Mouse (Mus musculus): Measurements from ENCODE around the gene Egf. TPM values are rescaled to one million over a fixed set of nuclear protein-coding genes. Genes with fewer than 3 reads are reported as not detected.

The Egf gene
- total and polyA plus RNA-seq, 3 experiments: 1.3 to 5.4 (median 3.1) TPM

GRCm38 (mm10) chr3:129698882-129699281, 56.2 kb downstream of the Egf start:
- H3K79me2 ChIP-seq (replicated peaks; ENCODE audit: control insufficient read depth, insufficient read depth, low read length): no peaks in the 10 kb centered on the region
- no peak overlapping the region for H3K27ac ChIP-seq
- TF ChIP-seq POLR2A (IDR thresholded peaks at IDR 0.05; ENCODE audit: insufficient read depth, low read depth, low read length): no peak
- no peak for TF ChIP-seq CTCF (IDR thresholded peaks at IDR 0.05)
- no peak for TF ChIP-seq EP300 (IDR thresholded peaks at IDR 0.05; ENCODE audit: insufficient read depth, low read depth, low read length)
- no peak overlapping the region for H3K9ac ChIP-seq (ENCODE audit: low read depth, low read length)
- no peak for DNase-seq
- no peaks in the 10 kb centered on the region for H3K27me3 ChIP-seq (ENCODE audit: control insufficient read depth, insufficient read depth, low read length)
- H3K4me1 ChIP-seq (ENCODE audit: control insufficient read depth, insufficient read depth, low read length): no peaks in the 10 kb centered on the region
- no peaks in the 10 kb centered on the region for H3K36me3 ChIP-seq (ENCODE audit: control insufficient read depth, insufficient read depth, low read length)
- H3K4me3 ChIP-seq: no peak overlapping the region
- intact Hi-C loops (cut with DNase I): no loop called here
- 84% methylated on average over 8 of the region's 8 CpGs for WGBS

- Histone ChIP-seq H3K4me1 (ENCODE audit: control insufficient read depth, insufficient read depth, low read length) (no peaks in the 10 kb centered on the region), H3K9ac (ENCODE audit: low read depth, low read length) (no peak overlapping the region), H3K36me3 (ENCODE audit: control insufficient read depth, insufficient read depth, low read length) (no peaks in the 10 kb centered on the region), H3K27ac (no peak overlapping the region), H3K4me3 (no peak overlapping the region), H3K79me2 (replicated peaks; ENCODE audit: control insufficient read depth, insufficient read depth, low read length) (no peaks in the 10 kb centered on the region), H3K27me3 (ENCODE audit: control insufficient read depth, insufficient read depth, low read length) (no peaks in the 10 kb centered on the region)
- TF ChIP-seq CTCF (IDR thresholded peaks at IDR 0.05) (no peak), EP300 (IDR thresholded peaks at IDR 0.05; ENCODE audit: insufficient read depth, low read depth, low read length) (no peak), POLR2A (IDR thresholded peaks at IDR 0.05; ENCODE audit: insufficient read depth, low read depth, low read length) (no peak)
- DNase-seq: no peak
- WGBS: 95% methylated on average over 6 of the region's 6 CpGs
- intact Hi-C loops (cut with DNase I): no loop called here
Measured at GRCm38 (mm10) chr3:129698365-129698764, 56.8 kb downstream of the Egf start.

DNA sequence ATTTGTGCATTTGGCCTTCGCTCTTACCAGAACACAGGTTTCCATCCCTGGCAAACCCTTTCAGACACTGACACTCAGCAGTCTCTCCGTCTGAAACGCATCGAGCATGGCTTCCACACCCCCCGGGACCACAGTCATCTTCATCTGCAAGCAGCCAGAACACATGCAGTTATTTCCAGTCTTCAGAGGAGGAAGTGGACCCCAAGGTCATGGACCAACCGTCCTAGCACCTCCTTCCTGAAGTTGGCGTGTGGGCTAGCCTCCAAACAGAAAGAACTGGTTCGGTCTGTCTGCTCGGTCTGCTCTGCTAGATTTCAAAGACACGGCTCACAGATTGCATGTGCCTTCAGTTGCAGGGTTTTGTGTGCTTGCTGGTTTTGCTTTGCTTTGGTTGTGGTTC, 57.4 kb downstream of the Egf start:
- H3K27me3 ChIP-seq (ENCODE audit: control insufficient read depth, insufficient read depth, low read length): no peaks in the 10 kb centered on the region
- WGBS: 75% methylated on average over 10 of the region's 10 CpGs
- H3K79me2 ChIP-seq (replicated peaks; ENCODE audit: control insufficient read depth, insufficient read depth, low read length): no peaks in the 10 kb centered on the region
- intact Hi-C loops (cut with DNase I): no loop called here
- H3K4me3 ChIP-seq: no peak overlapping the region
- no peak overlapping the region for H3K9ac ChIP-seq (ENCODE audit: low read depth, low read length)
- no peak overlapping the region for H3K27ac ChIP-seq
- TF ChIP-seq POLR2A (IDR thresholded peaks at IDR 0.05; ENCODE audit: insufficient read depth, low read depth, low read length) (no peak), EP300 (IDR thresholded peaks at IDR 0.05; ENCODE audit: insufficient read depth, low read depth, low read length) (no peak), CTCF (IDR thresholded peaks at IDR 0.05) (no peak)
- H3K4me1 ChIP-seq (ENCODE audit: control insufficient read depth, insufficient read depth, low read length): no peaks in the 10 kb centered on the region
- no peak for DNase-seq
- no peaks in the 10 kb centered on the region for H3K36me3 ChIP-seq (ENCODE audit: control insufficient read depth, insufficient read depth, low read length)

- no peak overlapping the region for H3K9ac ChIP-seq (ENCODE audit: low read depth, low read length)
- intact Hi-C loops (cut with DNase I): no loop called here
- no peak for TF ChIP-seq POLR2A (IDR thresholded peaks at IDR 0.05; ENCODE audit: insufficient read depth, low read depth, low read length)
- TF ChIP-seq EP300 (IDR thresholded peaks at IDR 0.05; ENCODE audit: insufficient read depth, low read depth, low read length): no peak
- TF ChIP-seq CTCF (IDR thresholded peaks at IDR 0.05): no peak
- H3K79me2 ChIP-seq (replicated peaks; ENCODE audit: control insufficient read depth, insufficient read depth, low read length): no peaks in the 10 kb centered on the region
- H3K36me3 ChIP-seq (ENCODE audit: control insufficient read depth, insufficient read depth, low read length): no peaks in the 10 kb centered on the region
- no peak overlapping the region for H3K4me3 ChIP-seq
- H3K27me3 ChIP-seq (ENCODE audit: control insufficient read depth, insufficient read depth, low read length): no peaks in the 10 kb centered on the region
- WGBS: 83% methylated on average over 8 of the region's 8 CpGs
- H3K27ac ChIP-seq: no peak overlapping the region
- no peaks in the 10 kb centered on the region for H3K4me1 ChIP-seq (ENCODE audit: control insufficient read depth, insufficient read depth, low read length)
- DNase-seq: no peak
Measured at GRCm38 (mm10) chr3:129695943-129696342, 59.2 kb downstream of the Egf start.

DNA sequence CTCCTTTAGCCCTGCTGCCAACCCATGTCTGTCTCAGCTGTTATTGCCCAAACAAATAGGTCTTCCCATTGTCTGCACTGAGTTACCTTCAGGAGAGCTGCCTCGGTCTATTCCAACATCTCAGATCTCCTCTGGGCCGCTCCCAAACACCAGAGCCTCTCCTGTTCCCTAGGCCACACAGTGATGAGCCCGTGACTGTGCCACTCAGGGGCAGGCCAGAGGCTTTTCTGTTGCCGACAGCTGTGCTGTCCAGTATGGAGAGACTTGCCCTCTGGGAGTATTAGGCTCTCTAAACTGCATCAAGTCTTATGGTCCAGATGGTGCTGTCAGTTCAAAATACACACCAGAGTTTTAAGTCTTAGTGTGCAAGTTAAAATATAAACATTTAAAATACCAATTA, 61.5 kb downstream of the Egf start:
- H3K4me1 ChIP-seq (ENCODE audit: control insufficient read depth, insufficient read depth, low read length): no peaks in the 10 kb centered on the region
- H3K27me3 ChIP-seq (ENCODE audit: control insufficient read depth, insufficient read depth, low read length): no peaks in the 10 kb centered on the region
- intact Hi-C loops (cut with DNase I): no loop called here
- no peak for DNase-seq
- H3K36me3 ChIP-seq (ENCODE audit: control insufficient read depth, insufficient read depth, low read length): no peaks in the 10 kb centered on the region
- H3K27ac ChIP-seq: no peak overlapping the region
- no peak for TF ChIP-seq EP300 (IDR thresholded peaks at IDR 0.05; ENCODE audit: insufficient read depth, low read depth, low read length)
- TF ChIP-seq POLR2A (IDR thresholded peaks at IDR 0.05; ENCODE audit: insufficient read depth, low read depth, low read length): no peak
- no peak for TF ChIP-seq CTCF (IDR thresholded peaks at IDR 0.05)
- H3K79me2 ChIP-seq (replicated peaks; ENCODE audit: control insufficient read depth, insufficient read depth, low read length): no peaks in the 10 kb centered on the region
- 91% methylated on average over 4 of the region's 4 CpGs for WGBS
- no peak overlapping the region for H3K4me3 ChIP-seq
- no peak overlapping the region for H3K9ac ChIP-seq (ENCODE audit: low read depth, low read length)

GRCm38 (mm10) chr3:129692816-129693215, 62.3 kb downstream of the Egf start:
- no peaks in the 10 kb centered on the region for H3K36me3 ChIP-seq (ENCODE audit: control insufficient read depth, insufficient read depth, low read length)
- H3K4me3 ChIP-seq: no peak overlapping the region
- no peak overlapping the region for H3K27ac ChIP-seq
- intact Hi-C loops (cut with DNase I): no loop called here
- no peaks in the 10 kb centered on the region for H3K27me3 ChIP-seq (ENCODE audit: control insufficient read depth, insufficient read depth, low read length)
- no peak for DNase-seq
- H3K9ac ChIP-seq (ENCODE audit: low read depth, low read length): no peak overlapping the region
- no peaks in the 10 kb centered on the region for H3K79me2 ChIP-seq (replicated peaks; ENCODE audit: control insufficient read depth, insufficient read depth, low read length)
- TF ChIP-seq CTCF (IDR thresholded peaks at IDR 0.05) (no peak), POLR2A (IDR thresholded peaks at IDR 0.05; ENCODE audit: insufficient read depth, low read depth, low read length) (no peak), EP300 (IDR thresholded peaks at IDR 0.05; ENCODE audit: insufficient read depth, low read depth, low read length) (no peak)
- WGBS: 69% methylated on average over 16 of the region's 16 CpGs
- no peaks in the 10 kb centered on the region for H3K4me1 ChIP-seq (ENCODE audit: control insufficient read depth, insufficient read depth, low read length)

Measured in heart, adult 2 months (tissue).